Mouse (Mus musculus) CD4-positive, CD25-positive, alpha-beta regulatory T cell, adult 2 months (primary cell): ENCODE data around the gene Capn1.

ENCODE experiments used
- DNase-seq: peaks from one replicate; pipeline ENCODE4 v3.0.0-alpha.2; 2012; ENCODE audit warnings: low read depth, low spot score

Capn1 gene

GRCm38 (mm10) chr19:5953201-5953770 lies 62.4 kb downstream of the Capn1 start:
- DNase-seq, result no peak

- DNase-seq, result no peak
These were observed 63.5 kb downstream of the Capn1 start for GRCm38 (mm10) chr19:5952071-5952691.

- no peak for DNase-seq
These were observed 64.1 kb downstream of the Capn1 start for GRCm38 (mm10) chr19:5951631-5952030.

GRCm38 (mm10) chr19:5950218-5950617 lies 65.5 kb downstream of the Capn1 start:
- no peak for DNase-seq

- DNase-seq, result no peak
These were observed 69.8 kb downstream of the Capn1 start for GRCm38 (mm10) chr19:5945891-5946290.

GRCm38 (mm10) chr19:5945027-5945426 lies 70.7 kb downstream of the Capn1 start:
- DNase-seq, result no peak

GRCm38 (mm10) chr19:5944145-5944544 lies 71.6 kb downstream of the Capn1 start:
- DNase-seq, result no peak

GRCm38 (mm10) chr19:5943404-5943803 lies 72.3 kb downstream of the Capn1 start:
- DNase-seq, result no peak

GRCm38 (mm10) chr19:5942581-5942980 lies 73.1 kb downstream of the Capn1 start:
- no peak for DNase-seq

GRCm38 (mm10) chr19:5940656-5941055 lies 75.0 kb downstream of the Capn1 start:
- no peak for DNase-seq

- DNase-seq, result no peak
These were observed 75.5 kb downstream of the Capn1 start for GRCm38 (mm10) chr19:5940173-5940572.

- no peak for DNase-seq
These were observed 76.0 kb downstream of the Capn1 start for GRCm38 (mm10) chr19:5939715-5940114.
